Mouse (Mus musculus) intestine, embryonic 16.5 days (tissue): Measurements from ENCODE around the gene Orc4. TPM values are rescaled to one million over a fixed set of nuclear protein-coding genes. Genes with fewer than 3 reads are reported as not detected.
A peak's percentile ranks its signal among the peaks of the same experiment; 100 is the strongest.
"Not testable (repeated sequence)": the region's sequence is repeated elsewhere in the genome, so short reads cannot be mapped to it uniquely, and the experiment has no call there.

Experiments used
- ATAC-seq: fragments of 200-750 bp; cut with Nextera tagmentation; 2 replicates; pipeline ENCODE4 v1.8.0; 2017; ENCODE audit warnings: moderate TSS enrichment, moderate library complexity
- H3K27ac ChIP-seq: fragments of 300-500 bp; sonication (generic); 2 replicates; pipeline ENCODE4 v1.5.1; 2014; ENCODE audit warnings: mild to moderate bottlenecking, low read length
- H3K27me3 ChIP-seq: fragments of 300-500 bp; sonication (generic); replicated peaks from 2 replicates; pipeline ENCODE4 v1.6.1; 2014; ENCODE audit warnings: low read length, control low read depth, mixed read lengths; ENCODE audit not compliant: control insufficient read depth, insufficient read depth
- H3K36me3 ChIP-seq: fragments of 300-500 bp; sonication (generic); 2 replicates; pipeline ENCODE4 v1.6.1; 2014; ENCODE audit warnings: low read length, control low read depth; ENCODE audit not compliant: control insufficient read depth, insufficient read depth
- H3K4me1 ChIP-seq: fragments of 300-500 bp; sonication (generic); 2 replicates; pipeline ENCODE4 v1.6.1; 2014; ENCODE audit warnings: low read length, control low read depth, mixed read lengths; ENCODE audit not compliant: control insufficient read depth, insufficient read depth
- H3K4me2 ChIP-seq: fragments of 300-500 bp; sonication (generic); 2 replicates; pipeline ENCODE4 v1.6.1; 2014; ENCODE audit warnings: low read depth, low read length, control low read depth
- H3K4me3 ChIP-seq: fragments of 300-500 bp; sonication (generic); 2 replicates; pipeline ENCODE4 v1.5.1; 2014; ENCODE audit warnings: mild to moderate bottlenecking, low read length
- H3K9ac ChIP-seq: fragments of 300-500 bp; sonication (generic); 2 replicates; pipeline ENCODE4 v1.6.1; 2014; ENCODE audit warnings: low read depth, low read length
- H3K9me3 ChIP-seq: fragments of 300-500 bp; sonication (generic); 2 replicates; pipeline ENCODE4 v1.6.1; 2016; ENCODE audit warnings: low read length, control low read depth; ENCODE audit not compliant: control insufficient read depth
- WGBS: fragments of 180-500 bp; shearing (Covaris S2); extraction: QIAGEN DNeasy Blood & Tissue Kit; methylation state at CpG from one replicate; pipeline ENCODE4 v1.1.7; 2014; 5-methylcytosine and 5-hydroxymethylcytosine counted together
- polyA plus RNA-seq: library from polyadenylated mRNA; unstranded; fragments of >200 nt; fragmentation: Nextera tagmentation; extraction: Ambion mirVana; gene quantifications from 2 replicates; pipeline ENCODE4 v1.2.1, GENCODE M21; 2015

Gene Orc4
- polyA plus RNA-seq, 1 experiment from 2014 or later, result 86.5 TPM

- Histone ChIP-seq H3K9ac (no peak overlapping the region), H3K4me3 (no peak overlapping the region), H3K36me3 (no peaks in the 10 kb centered on the region), H3K27me3 (no peaks in the 10 kb centered on the region), H3K9me3 (no peaks in the 10 kb centered on the region), H3K4me2 (no peak overlapping the region), H3K27ac (no peak overlapping the region), H3K4me1 (no peaks in the 10 kb centered on the region)
- no peak for ATAC-seq
- WGBS, result 88% methylated on average over 1 of the region's 1 CpGs
Measured at GRCm38 (mm10) chr2:48914185-48914584, 35.9 kb downstream of the Orc4 start.

GRCm38 (mm10) chr2:48908866-48909265, 41.2 kb downstream of the Orc4 start:
- whole genome bisulfite sequencing, result 47% methylated on average over 2 of the region's 2 CpGs
- no peaks in the 10 kb centered on the region for H3K4me1 ChIP-seq
- ATAC-seq, result no peak
- no peak overlapping the region for H3K9ac ChIP-seq
- no peak overlapping the region for H3K4me3 ChIP-seq
- H3K9me3 ChIP-seq, result no peaks in the 10 kb centered on the region
- no peak overlapping the region for H3K27ac ChIP-seq
- no peak overlapping the region for H3K4me2 ChIP-seq
- no peaks in the 10 kb centered on the region for H3K27me3 ChIP-seq
- H3K36me3 ChIP-seq, result no peaks in the 10 kb centered on the region

- Histone ChIP-seq H3K27ac (no peak overlapping the region), H3K9me3 (no peaks in the 10 kb centered on the region), H3K27me3 (no peaks in the 10 kb centered on the region), H3K4me2 (no peak overlapping the region), H3K4me3 (no peak overlapping the region), H3K4me1 (no peaks in the 10 kb centered on the region), H3K36me3 (no peaks in the 10 kb centered on the region), H3K9ac (no peak overlapping the region)
- no peak for ATAC-seq
- WGBS, result 93% methylated on average over 3 of the region's 3 CpGs
Measured at GRCm38 (mm10) chr2:48895186-48895585, 54.9 kb downstream of the Orc4 start.

GRCm38 (mm10) chr2:48885945-48886344, 64.1 kb downstream of the Orc4 start:
- Histone ChIP-seq H3K9me3 (no peaks in the 10 kb centered on the region), H3K4me3 (no peak overlapping the region), H3K4me2 (no peak overlapping the region), H3K27me3 (no peaks in the 10 kb centered on the region), H3K27ac (no peak overlapping the region), H3K4me1 (no peaks in the 10 kb centered on the region), H3K36me3 (no peaks in the 10 kb centered on the region), H3K9ac (no peak overlapping the region)
- peak; percentile 71 for ATAC-seq

- no peak overlapping the region for H3K4me2 ChIP-seq
- no peaks in the 10 kb centered on the region for H3K4me1 ChIP-seq
- no peaks in the 10 kb centered on the region for H3K9me3 ChIP-seq
- WGBS, result 77% methylated on average over 5 of the region's 5 CpGs
- H3K9ac ChIP-seq, result no peak overlapping the region
- no peaks in the 10 kb centered on the region for H3K36me3 ChIP-seq
- no peak for ATAC-seq
- H3K4me3 ChIP-seq, result no peak overlapping the region
- H3K27ac ChIP-seq, result no peak overlapping the region
- no peaks in the 10 kb centered on the region for H3K27me3 ChIP-seq
Measured at GRCm38 (mm10) chr2:48868199-48868913, 81.7 kb downstream of the Orc4 start.

- H3K27ac ChIP-seq, H3K36me3 ChIP-seq, H3K27me3 ChIP-seq, H3K4me1 ChIP-seq, H3K4me3 ChIP-seq, ATAC-seq, H3K9ac ChIP-seq, H3K9me3 ChIP-seq, H3K4me2 ChIP-seq: not testable (repeated sequence)
- 94% methylated on average over 6 of the region's 6 CpGs for WGBS
Measured at GRCm38 (mm10) chr2:48865596-48865995, 84.5 kb downstream of the Orc4 start.

Other genes with a start within 250 kb of the Orc4 start
- gene Acvr2a, start 136.2 kb downstream of the Orc4 start, polyA plus RNA-seq, result 10.9 and 12.9 TPM in 2 replicates
- gene Mbd5, start 769 bp downstream of the Orc4 start, polyA plus RNA-seq, result 17.3 and 18.1 TPM in 2 replicates